Mouse (Mus musculus): ENCODE data around the gene Tdrd7.

DNA sequence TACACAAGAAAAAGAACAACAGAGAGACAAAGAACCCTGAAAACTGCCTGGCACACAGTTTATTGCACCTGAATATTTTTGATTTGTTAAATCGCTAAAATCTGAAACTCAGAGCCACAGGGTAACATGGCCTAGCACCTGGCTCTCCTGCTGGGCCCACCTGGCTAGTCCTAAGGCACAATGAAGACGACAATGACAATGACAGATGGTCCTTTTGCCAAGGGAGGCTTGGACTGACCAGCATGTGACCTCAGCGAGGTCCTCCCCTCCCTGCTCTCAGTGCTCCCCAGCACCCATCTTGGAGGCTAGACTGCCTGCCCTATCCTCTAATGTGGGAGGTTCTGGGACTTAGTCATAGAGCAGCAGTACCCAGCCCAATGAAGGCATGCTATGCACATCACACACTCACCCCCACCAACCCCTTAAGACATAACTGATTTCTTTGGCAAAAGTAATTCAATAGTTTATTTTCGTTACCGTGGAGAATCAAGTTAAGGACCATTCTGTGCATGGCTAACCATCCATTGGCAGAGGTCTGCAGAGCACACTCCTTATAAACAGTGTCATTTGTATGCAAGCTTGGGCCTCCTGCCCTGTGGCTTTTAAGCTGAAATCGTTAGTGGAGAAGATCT is 104.8 kb downstream of the Tdrd7 start:
- TF ChIP-seq CTCF (IDR thresholded peaks at IDR 0.05): no peak
- no peak for TF ChIP-seq EP300 (IDR thresholded peaks at IDR 0.05)

All from lung, postnatal 0 days (tissue).